Mouse (Mus musculus) limb, embryonic 13.5 days (tissue): ENCODE measurements around the gene S100b. TPM values are rescaled to one million over a fixed set of nuclear protein-coding genes. Genes with fewer than 3 reads are reported as not detected.

Experiments
- ATAC-seq: fragments of 200-750 bp; cut with Nextera tagmentation; 2 replicates; pipeline ENCODE4 v1.8.0; 2017; ENCODE audit warnings: low read depth, moderate number of reproducible peaks, moderate TSS enrichment; ENCODE audit not compliant: low FRiP score
- H3K27ac ChIP-seq: fragments of 300-500 bp; sonication (generic); 2 replicates; pipeline ENCODE4 v1.5.1; 2015; ENCODE audit warnings: inconsistent platforms, mild to moderate bottlenecking, moderate library complexity
- H3K27me3 ChIP-seq: fragments of 300-500 bp; sonication (generic); 2 replicates; pipeline ENCODE4 v1.6.1; 2015; ENCODE audit warnings: mild to moderate bottlenecking, inconsistent platforms
- H3K36me3 ChIP-seq: fragments of 300-500 bp; sonication (generic); 2 replicates; pipeline ENCODE4 v1.6.1; 2015; ENCODE audit warnings: inconsistent platforms, mild to moderate bottlenecking, moderate library complexity
- H3K4me1 ChIP-seq: fragments of 300-500 bp; sonication (generic); 2 replicates; pipeline ENCODE4 v1.6.1; 2015; ENCODE audit warnings: inconsistent platforms
- H3K4me2 ChIP-seq: fragments of 300-500 bp; sonication (generic); replicated peaks from 2 replicates; pipeline ENCODE4 v1.6.1; 2015; ENCODE audit warnings: inconsistent platforms, mild to moderate bottlenecking, moderate library complexity
- H3K4me3 ChIP-seq: fragments of 300-500 bp; sonication (generic); 2 replicates; pipeline ENCODE4 v1.5.1; 2015; ENCODE audit warnings: moderate library complexity, mild to moderate bottlenecking, inconsistent platforms
- H3K9ac ChIP-seq: fragments of 300-500 bp; sonication (generic); 2 replicates; pipeline ENCODE4 v1.6.1; 2015; ENCODE audit warnings: mild to moderate bottlenecking, inconsistent platforms
- H3K9me3 ChIP-seq: fragments of 300-500 bp; sonication (generic); 2 replicates; pipeline ENCODE4 v1.6.1; 2016; ENCODE audit warnings: inconsistent platforms
- WGBS: fragments of 180-500 bp; shearing (Covaris S2); methylation state at CpG from one replicate; pipeline ENCODE4 v1.1.7; 2015; 5-methylcytosine and 5-hydroxymethylcytosine counted together
- polyA plus RNA-seq: library from polyadenylated mRNA; unstranded; fragments of >200 nt; fragmentation: Nextera tagmentation; extraction: Ambion mirVana; gene quantifications from 2 replicates; pipeline ENCODE4 v1.2.1, GENCODE M21; 2015

The S100b gene
- polyA plus RNA-seq, 1 experiment from 2014 or later: 5.8 TPM

GRCm38 (mm10) chr10:76262431-76262830 is 8.8 kb downstream of the S100b start:
- H3K4me3 ChIP-seq: no peak overlapping the region
- no peak for ATAC-seq
- H3K9me3 ChIP-seq: no peaks in the 10 kb centered on the region
- no peak overlapping the region for H3K27ac ChIP-seq
- peaks cover 50% of the 10 kb centered on the region for H3K36me3 ChIP-seq
- WGBS: 79% methylated on average over 4 of the region's 4 CpGs
- H3K4me2 ChIP-seq: no peak overlapping the region
- no peak overlapping the region for H3K9ac ChIP-seq
- H3K4me1 ChIP-seq: no peaks in the 10 kb centered on the region
- H3K27me3 ChIP-seq: no peaks in the 10 kb centered on the region

- Histone ChIP-seq H3K4me1 (no peaks in the 10 kb centered on the region), H3K4me3 (no peak overlapping the region), H3K4me2 (no peak overlapping the region), H3K36me3 (peaks cover 92% of the 10 kb centered on the region), H3K9ac (no peak overlapping the region), H3K27ac (no peak overlapping the region), H3K27me3 (no peaks in the 10 kb centered on the region), H3K9me3 (no peaks in the 10 kb centered on the region)
- 52% methylated on average over 8 of the region's 8 CpGs for WGBS
- ATAC-seq: no peak
Observed at GRCm38 (mm10) chr10:76271238-76271637, 17.6 kb downstream of the S100b start.

GRCm38 (mm10) chr10:76275256-76275655 is 21.6 kb downstream of the S100b start:
- H3K36me3 ChIP-seq: peaks cover 92% of the 10 kb centered on the region
- H3K4me3 ChIP-seq: no peak overlapping the region
- WGBS: 83% methylated on average over 10 of the region's 10 CpGs
- H3K27me3 ChIP-seq: no peaks in the 10 kb centered on the region
- no peaks in the 10 kb centered on the region for H3K9me3 ChIP-seq
- H3K4me2 ChIP-seq: no peak overlapping the region
- ATAC-seq: no peak
- no peaks in the 10 kb centered on the region for H3K4me1 ChIP-seq
- H3K9ac ChIP-seq: no peak overlapping the region
- no peak overlapping the region for H3K27ac ChIP-seq

- Histone ChIP-seq H3K4me3 (no peak overlapping the region), H3K4me2 (no peak overlapping the region), H3K36me3 (peaks cover 86% of the 10 kb centered on the region), H3K4me1 (no peaks in the 10 kb centered on the region), H3K27me3 (no peaks in the 10 kb centered on the region), H3K27ac (no peak overlapping the region), H3K9me3 (no peaks in the 10 kb centered on the region), H3K9ac (no peak overlapping the region)
- ATAC-seq: no peak
- WGBS: 71% methylated on average over 5 of the region's 5 CpGs
Observed at GRCm38 (mm10) chr10:76278541-76279097, 25.0 kb downstream of the S100b start.

GRCm38 (mm10) chr10:76288268-76288993 is 34.8 kb downstream of the S100b start:
- Histone ChIP-seq H3K4me1 (no peaks in the 10 kb centered on the region), H3K27me3 (no peaks in the 10 kb centered on the region), H3K9me3 (no peaks in the 10 kb centered on the region), H3K4me2 (no peak overlapping the region), H3K9ac (no peak overlapping the region), H3K4me3 (no peak overlapping the region), H3K36me3 (peaks cover 96% of the 10 kb centered on the region), H3K27ac (no peak overlapping the region)
- 70% methylated on average over 11 of the region's 11 CpGs for WGBS
- no peak for ATAC-seq

GRCm38 (mm10) chr10:76289052-76289451 is 35.4 kb downstream of the S100b start:
- H3K36me3 ChIP-seq: peaks cover 95% of the 10 kb centered on the region
- no peak overlapping the region for H3K4me3 ChIP-seq
- H3K9ac ChIP-seq: no peak overlapping the region
- no peak overlapping the region for H3K4me2 ChIP-seq
- H3K27me3 ChIP-seq: no peaks in the 10 kb centered on the region
- ATAC-seq: no peak
- no peaks in the 10 kb centered on the region for H3K9me3 ChIP-seq
- 89% methylated on average over 5 of the region's 5 CpGs for WGBS
- H3K4me1 ChIP-seq: no peaks in the 10 kb centered on the region
- H3K27ac ChIP-seq: no peak overlapping the region

GRCm38 (mm10) chr10:76289936-76290671 is 36.5 kb downstream of the S100b start:
- Histone ChIP-seq H3K27ac (no peak overlapping the region), H3K4me3 (no peak overlapping the region), H3K27me3 (no peaks in the 10 kb centered on the region), H3K9ac (no peak overlapping the region), H3K4me1 (no peaks in the 10 kb centered on the region), H3K4me2 (no peak overlapping the region), H3K36me3 (peaks cover 95% of the 10 kb centered on the region), H3K9me3 (no peaks in the 10 kb centered on the region)
- no peak for ATAC-seq
- WGBS: 77% methylated on average over 3 of the region's 3 CpGs

- Histone ChIP-seq H3K4me3 (no peak overlapping the region), H3K27ac (no peak overlapping the region), H3K36me3 (peaks cover 93% of the 10 kb centered on the region), H3K4me1 (no peaks in the 10 kb centered on the region), H3K9ac (no peak overlapping the region), H3K27me3 (no peaks in the 10 kb centered on the region), H3K4me2 (no peak overlapping the region), H3K9me3 (no peaks in the 10 kb centered on the region)
- no peak for ATAC-seq
- 95% methylated on average over 4 of the region's 4 CpGs for WGBS
Observed at GRCm38 (mm10) chr10:76293222-76293621, 39.6 kb downstream of the S100b start.

- Histone ChIP-seq H3K9me3 (no peaks in the 10 kb centered on the region), H3K4me2 (no peak overlapping the region), H3K4me3 (no peak overlapping the region), H3K27me3 (no peaks in the 10 kb centered on the region), H3K27ac (no peak overlapping the region), H3K4me1 (no peaks in the 10 kb centered on the region), H3K36me3 (peaks cover 77% of the 10 kb centered on the region), H3K9ac (no peak overlapping the region)
- ATAC-seq: no peak
- 93% methylated on average over 5 of the region's 5 CpGs for WGBS
Observed at GRCm38 (mm10) chr10:76300133-76300532, 46.5 kb downstream of the S100b start.

- H3K27me3 ChIP-seq: no peaks in the 10 kb centered on the region
- ATAC-seq: no peak
- peaks cover 65% of the 10 kb centered on the region for H3K36me3 ChIP-seq
- WGBS: 84% methylated on average over 9 of the region's 9 CpGs
- H3K4me3 ChIP-seq: no peak overlapping the region
- no peaks in the 10 kb centered on the region for H3K9me3 ChIP-seq
- no peaks in the 10 kb centered on the region for H3K4me1 ChIP-seq
- no peak overlapping the region for H3K9ac ChIP-seq
- H3K4me2 ChIP-seq: no peak overlapping the region
- H3K27ac ChIP-seq: no peak overlapping the region
Observed at GRCm38 (mm10) chr10:76306738-76307137, 53.1 kb downstream of the S100b start.
